Mouse (Mus musculus): Measurements from ENCODE around the gene 1110002E22Rik. TPM values are rescaled to one million over a fixed set of nuclear protein-coding genes. Genes with fewer than 3 reads are reported as not detected.

The 1110002E22Rik gene
- polyA plus RNA-seq, 1 experiment from 2014 or later, result 0.06 TPM

DNA sequence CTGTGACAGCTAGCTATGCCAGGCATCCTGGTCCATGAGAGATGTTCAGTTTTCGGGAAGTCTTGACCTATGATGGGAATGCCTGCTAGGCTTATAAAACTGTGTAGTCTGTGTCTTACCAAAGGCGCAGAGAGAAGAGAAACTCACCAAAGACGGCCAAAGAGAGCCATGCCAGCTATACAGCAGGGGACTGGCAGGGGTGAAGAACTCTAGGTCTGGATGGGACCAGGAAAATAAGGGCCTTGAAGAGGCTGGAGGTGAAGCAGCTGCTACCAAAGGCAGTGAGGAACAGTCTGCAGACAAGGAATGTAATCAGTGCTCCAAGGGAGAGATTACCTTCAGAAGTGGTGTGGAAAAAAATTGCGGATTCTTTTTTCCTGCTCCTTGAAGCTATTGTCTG, 19.0 kb downstream of the 1110002E22Rik start:
- Histone ChIP-seq H3K4me2 (no peak overlapping the region), H3K4me1 (replicated peaks) (no peaks in the 10 kb centered on the region), H3K27ac (no peak overlapping the region), H3K9me3 (replicated peaks) (no peaks in the 10 kb centered on the region), H3K9ac (no peak overlapping the region), H3K4me3 (replicated peaks) (no peak overlapping the region), H3K27me3 (no peaks in the 10 kb centered on the region), H3K36me3 (no peaks in the 10 kb centered on the region)
- DNase-seq (no peak), ATAC-seq (ENCODE audit: low read depth) (no peak)
- WGBS (ENCODE audit: insufficient replicate concordance), result 54% methylated on average over 4 of the region's 4 CpGs

DNA sequence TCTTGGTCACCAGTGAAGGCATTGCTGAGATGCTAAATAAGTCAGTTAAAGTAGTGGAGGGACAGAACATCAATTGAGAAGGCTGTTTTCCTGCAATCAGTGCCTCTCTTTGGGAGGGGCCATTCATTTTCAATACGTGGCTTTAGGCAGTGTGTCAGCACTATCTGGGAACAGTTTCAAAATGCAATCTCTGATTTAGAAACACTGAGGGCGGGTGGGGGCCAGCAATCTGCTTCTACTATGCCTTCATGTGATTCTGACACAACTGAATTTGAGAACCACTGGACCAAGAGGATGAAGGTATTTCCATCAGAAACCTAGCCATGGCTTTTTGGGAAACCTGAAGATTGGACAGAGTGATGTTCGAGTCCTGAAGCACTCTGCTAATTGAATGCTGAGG, 30.4 kb downstream of the 1110002E22Rik start:
- H3K9ac ChIP-seq, result no peak overlapping the region
- DNase-seq, result no peak
- no peak overlapping the region for H3K4me2 ChIP-seq
- peaks cover 7% of the 10 kb centered on the region for H3K36me3 ChIP-seq
- H3K4me3 ChIP-seq (replicated peaks), result no peak overlapping the region
- no peak overlapping the region for H3K27ac ChIP-seq
- WGBS (ENCODE audit: insufficient replicate concordance), result 55% methylated on average over 3 of the region's 3 CpGs
- no peaks in the 10 kb centered on the region for H3K27me3 ChIP-seq
- no peaks in the 10 kb centered on the region for H3K4me1 ChIP-seq (replicated peaks)
- H3K9me3 ChIP-seq (replicated peaks), result no peaks in the 10 kb centered on the region
- ATAC-seq (ENCODE audit: low read depth), result no peak

- ATAC-seq (ENCODE audit: low read depth) (no peak), DNase-seq (no peak)
- no peak overlapping the region for H3K27ac ChIP-seq
Observed at GRCm38 (mm10) chr3:138095718-138096117, 30.9 kb downstream of the 1110002E22Rik start.

GRCm38 (mm10) chr3:138096263-138097028, 31.6 kb downstream of the 1110002E22Rik start:
- 67% methylated on average over 19 of the region's 19 CpGs for WGBS (ENCODE audit: insufficient replicate concordance)
- ATAC-seq (ENCODE audit: low read depth), result no peak
- no peak overlapping the region for H3K27ac ChIP-seq
- H3K9ac ChIP-seq, result no peak overlapping the region
- H3K36me3 ChIP-seq, result peaks cover 7% of the 10 kb centered on the region
- no peaks in the 10 kb centered on the region for H3K27me3 ChIP-seq
- no peak for DNase-seq
- H3K4me2 ChIP-seq, result no peak overlapping the region
- no peaks in the 10 kb centered on the region for H3K4me1 ChIP-seq (replicated peaks)
- no peak overlapping the region for H3K4me3 ChIP-seq (replicated peaks)
- no peaks in the 10 kb centered on the region for H3K9me3 ChIP-seq (replicated peaks)

More at GRCm38 (mm10) chr3:138095718-138096117, 30.9 kb downstream of the 1110002E22Rik start:
- WGBS (ENCODE audit: insufficient replicate concordance), result 66% methylated on average over 10 of the region's 10 CpGs
- Histone ChIP-seq H3K27me3 (no peaks in the 10 kb centered on the region), H3K4me1 (replicated peaks) (no peaks in the 10 kb centered on the region), H3K9me3 (replicated peaks) (no peaks in the 10 kb centered on the region), H3K9ac (no peak overlapping the region), H3K4me2 (no peak overlapping the region), H3K36me3 (peaks cover 7% of the 10 kb centered on the region), H3K4me3 (replicated peaks) (no peak overlapping the region)

DNA sequence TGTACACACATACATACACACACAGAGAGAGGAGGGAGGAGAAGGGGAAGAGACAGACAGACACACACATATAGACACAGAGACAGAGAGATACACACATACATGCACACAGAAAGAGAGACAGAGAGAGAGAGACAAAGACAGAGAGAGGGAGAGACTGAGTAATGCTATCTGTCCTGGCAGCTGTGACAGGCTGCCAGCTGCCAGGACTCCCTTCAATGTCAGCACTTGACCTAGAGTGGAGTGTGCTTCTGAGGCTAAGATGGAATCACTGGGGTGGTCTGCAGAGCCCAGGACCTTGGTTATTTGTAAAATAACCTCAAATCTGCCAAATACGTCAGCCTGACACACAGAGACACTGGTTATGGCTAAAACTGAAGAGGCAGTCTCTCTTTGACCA, 32.9 kb downstream of the 1110002E22Rik start:
- H3K36me3 ChIP-seq, result peaks cover 7% of the 10 kb centered on the region
- ATAC-seq (ENCODE audit: low read depth) (no peak), DNase-seq (no peak)
- H3K9me3 ChIP-seq (replicated peaks), result no peaks in the 10 kb centered on the region
- H3K4me2 ChIP-seq, result no peak overlapping the region
- H3K27ac ChIP-seq, result no peak overlapping the region
- no peaks in the 10 kb centered on the region for H3K27me3 ChIP-seq
- H3K4me1 ChIP-seq (replicated peaks), result no peaks in the 10 kb centered on the region
- 63% methylated on average over 1 of the region's 1 CpGs for WGBS (ENCODE audit: insufficient replicate concordance)
- no peak overlapping the region for H3K4me3 ChIP-seq (replicated peaks)
- H3K9ac ChIP-seq, result no peak overlapping the region

DNA sequence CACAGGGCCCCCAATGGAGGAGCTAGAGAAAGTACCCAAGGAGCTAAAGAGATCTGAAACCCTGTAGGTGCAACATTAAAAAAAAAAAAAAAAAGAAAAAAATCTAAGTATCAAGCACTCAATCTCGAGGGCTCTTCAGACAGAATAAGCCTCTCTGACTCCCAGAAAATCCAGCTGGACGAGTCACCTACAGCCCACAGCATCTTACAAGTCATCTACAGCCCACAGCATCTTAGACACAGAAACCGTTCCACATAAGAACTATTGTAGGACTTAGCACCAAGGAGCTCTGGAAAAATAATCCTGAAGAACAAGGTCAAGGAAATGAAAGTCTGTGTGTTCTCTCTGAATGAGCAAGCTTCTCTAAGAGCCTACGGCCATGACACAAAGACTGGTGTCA, 37.1 kb downstream of the 1110002E22Rik start:
- Histone ChIP-seq H3K9ac (no peak overlapping the region), H3K36me3 (no peaks in the 10 kb centered on the region), H3K4me2 (no peak overlapping the region), H3K27ac (no peak overlapping the region), H3K4me3 (replicated peaks) (no peak overlapping the region), H3K4me1 (replicated peaks) (no peaks in the 10 kb centered on the region), H3K9me3 (replicated peaks) (no peaks in the 10 kb centered on the region), H3K27me3 (no peaks in the 10 kb centered on the region)
- no peak for ATAC-seq (ENCODE audit: low read depth)
- no peak for DNase-seq
- WGBS (ENCODE audit: insufficient replicate concordance), result 66% methylated on average over 4 of the region's 4 CpGs

GRCm38 (mm10) chr3:138103690-138104089, 38.8 kb downstream of the 1110002E22Rik start:
- 73% methylated on average over 4 of the region's 4 CpGs for WGBS (ENCODE audit: insufficient replicate concordance)
- H3K9me3 ChIP-seq (replicated peaks), result no peaks in the 10 kb centered on the region
- no peak overlapping the region for H3K27ac ChIP-seq
- no peaks in the 10 kb centered on the region for H3K36me3 ChIP-seq
- ATAC-seq (ENCODE audit: low read depth), result no peak
- no peak overlapping the region for H3K9ac ChIP-seq
- no peak for DNase-seq
- no peaks in the 10 kb centered on the region for H3K27me3 ChIP-seq
- no peak overlapping the region for H3K4me2 ChIP-seq
- H3K4me1 ChIP-seq (replicated peaks), result no peaks in the 10 kb centered on the region
- no peak overlapping the region for H3K4me3 ChIP-seq (replicated peaks)

DNA sequence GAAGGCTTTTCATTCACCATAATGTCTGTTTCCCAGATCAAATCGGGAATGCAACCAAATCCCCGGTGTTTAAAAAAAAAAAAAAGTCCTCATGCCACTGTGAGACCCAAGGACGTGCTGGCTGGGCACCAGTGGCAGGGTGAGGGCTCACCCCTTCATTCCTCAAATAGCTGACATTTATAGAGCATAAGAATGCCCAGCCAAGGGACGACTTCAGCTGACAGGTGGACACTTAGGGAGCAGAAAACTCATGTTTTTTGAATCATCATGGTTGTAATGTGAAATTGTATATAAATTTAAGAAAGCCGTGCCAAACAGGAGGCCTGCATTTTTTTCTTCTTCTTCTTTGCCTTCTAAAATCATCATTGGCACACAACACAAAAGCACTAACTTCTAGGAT, 40.2 kb downstream of the 1110002E22Rik start:
- H3K27me3 ChIP-seq, result no peaks in the 10 kb centered on the region
- H3K27ac ChIP-seq, result no peak overlapping the region
- no peak overlapping the region for H3K4me2 ChIP-seq
- H3K9me3 ChIP-seq (replicated peaks), result no peaks in the 10 kb centered on the region
- H3K36me3 ChIP-seq, result peaks cover 5% of the 10 kb centered on the region; the same call in 1 of the 2 replicates
- no peaks in the 10 kb centered on the region for H3K4me1 ChIP-seq (replicated peaks)
- 70% methylated on average over 5 of the region's 5 CpGs for WGBS (ENCODE audit: insufficient replicate concordance)
- no peak overlapping the region for H3K9ac ChIP-seq
- H3K4me3 ChIP-seq (replicated peaks), result no peak overlapping the region
- DNase-seq, result no peak
- ATAC-seq (ENCODE audit: low read depth), result no peak

DNA sequence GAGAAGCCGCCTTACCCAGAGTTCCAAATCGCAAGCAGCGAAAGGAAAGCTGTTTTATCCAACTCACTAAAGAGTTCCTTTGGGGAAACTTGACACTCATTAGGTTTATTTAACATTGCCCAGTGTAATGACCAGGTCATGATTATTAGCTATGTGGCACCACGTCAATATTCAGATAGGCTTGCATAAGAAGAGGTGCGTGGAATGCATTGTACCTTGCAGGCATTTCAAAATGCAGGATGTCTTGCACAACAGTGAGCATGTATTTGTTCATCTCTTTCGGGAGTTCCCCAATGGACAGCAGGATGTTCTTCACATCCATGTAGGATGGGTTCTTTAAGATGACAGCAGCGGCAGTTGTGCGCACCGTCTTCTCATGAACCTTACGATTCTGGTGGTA, 42.0 kb downstream of the 1110002E22Rik start:
- Histone ChIP-seq H3K36me3 (peaks cover 5% of the 10 kb centered on the region; the same call in 1 of the 2 replicates), H3K4me3 (replicated peaks) (no peak overlapping the region), H3K9me3 (replicated peaks) (no peaks in the 10 kb centered on the region), H3K9ac (no peak overlapping the region), H3K4me2 (no peak overlapping the region), H3K27ac (no peak overlapping the region), H3K4me1 (replicated peaks) (no peaks in the 10 kb centered on the region), H3K27me3 (no peaks in the 10 kb centered on the region)
- DNase-seq (no peak), ATAC-seq (ENCODE audit: low read depth) (no peak)
- 74% methylated on average over 10 of the region's 10 CpGs for WGBS (ENCODE audit: insufficient replicate concordance)

- H3K9ac ChIP-seq, result no peak overlapping the region
- no peak overlapping the region for H3K4me2 ChIP-seq
- H3K4me3 ChIP-seq (replicated peaks), result no peak overlapping the region
- ATAC-seq (ENCODE audit: low read depth), result peak; percentile 43
- WGBS (ENCODE audit: insufficient replicate concordance), result 71% methylated on average over 19 of the region's 19 CpGs
- H3K27ac ChIP-seq, result no peak overlapping the region
- no peaks in the 10 kb centered on the region for H3K9me3 ChIP-seq (replicated peaks)
- no peaks in the 10 kb centered on the region for H3K4me1 ChIP-seq (replicated peaks)
- no peaks in the 10 kb centered on the region for H3K27me3 ChIP-seq
- DNase-seq, result no peak
- peaks cover 5% of the 10 kb centered on the region; the same call in 1 of the 2 replicates for H3K36me3 ChIP-seq
Observed at GRCm38 (mm10) chr3:138110910-138111782, 46.3 kb downstream of the 1110002E22Rik start.

- 78% methylated on average over 17 of the region's 17 CpGs for WGBS (ENCODE audit: insufficient replicate concordance)
- DNase-seq (no peak), ATAC-seq (ENCODE audit: low read depth) (no peak)
- H3K9me3 ChIP-seq (replicated peaks), result no peaks in the 10 kb centered on the region
- H3K27me3 ChIP-seq, result no peaks in the 10 kb centered on the region
- H3K4me3 ChIP-seq (replicated peaks), result no peak overlapping the region
- H3K36me3 ChIP-seq, result peaks cover 2% of the 10 kb centered on the region; the same call in 1 of the 2 replicates
- H3K9ac ChIP-seq, result no peak overlapping the region
- no peak overlapping the region for H3K4me2 ChIP-seq
- H3K4me1 ChIP-seq (replicated peaks), result no peaks in the 10 kb centered on the region
- no peak overlapping the region for H3K27ac ChIP-seq
Observed at GRCm38 (mm10) chr3:138114106-138114505, 49.3 kb downstream of the 1110002E22Rik start.

Measured in liver, embryonic 13.5 days (tissue).